Mouse (Mus musculus) large intestine, adult 2 months (tissue): ENCODE data around the gene Nlrp4f. TPM values are rescaled to one million over a fixed set of nuclear protein-coding genes. Genes with fewer than 3 reads are reported as not detected.

ENCODE experiments used
- DNase-seq: peaks from one replicate; pipeline ENCODE4 v3.0.0-alpha.2; 2012; ENCODE audit warnings: low read depth, low spot score
- WGBS: fragments of 180-500 bp; shearing (Covaris S2); methylation state at CpG from one replicate; pipeline ENCODE4 v1.1.7; 2018; 5-methylcytosine and 5-hydroxymethylcytosine counted together
- polyA plus RNA-seq: library from polyadenylated mRNA; depleted of rRNA; stranded (reverse); fragments of >200 nt; gene quantifications from 2 replicates; pipeline ENCODE4 v1.2.3, GENCODE M21; 2012; rRNA removed

The Nlrp4f gene
- not detected in 2 replicates for polyA plus RNA-seq

DNA sequence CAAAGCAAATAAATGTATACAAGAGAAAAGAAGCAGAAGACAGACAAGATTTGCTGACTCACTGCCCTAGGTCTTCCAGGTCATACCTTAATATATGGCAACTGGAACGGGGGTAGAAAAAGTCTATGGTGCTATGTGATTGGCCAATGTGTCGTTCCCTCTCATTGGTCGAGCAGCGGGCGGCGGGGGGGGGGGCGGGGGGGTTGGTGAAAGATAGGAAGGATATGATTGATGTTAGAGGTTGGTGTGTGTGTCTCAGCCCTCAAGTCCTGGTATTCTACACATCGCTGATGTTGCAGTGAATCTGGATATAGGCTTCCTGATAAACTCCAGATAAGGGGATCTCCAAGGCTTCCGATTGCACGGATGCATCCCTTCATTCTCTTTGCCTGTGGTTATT, at the start of gene Nlrp4f:
Gene Nlrp4f, minus strand, starts transcription at position 101 of the 400 bp plus-strand sequence.
- DNase-seq, result no peak
- WGBS, result 75% methylated on average over 10 of the region's 10 CpGs

DNA sequence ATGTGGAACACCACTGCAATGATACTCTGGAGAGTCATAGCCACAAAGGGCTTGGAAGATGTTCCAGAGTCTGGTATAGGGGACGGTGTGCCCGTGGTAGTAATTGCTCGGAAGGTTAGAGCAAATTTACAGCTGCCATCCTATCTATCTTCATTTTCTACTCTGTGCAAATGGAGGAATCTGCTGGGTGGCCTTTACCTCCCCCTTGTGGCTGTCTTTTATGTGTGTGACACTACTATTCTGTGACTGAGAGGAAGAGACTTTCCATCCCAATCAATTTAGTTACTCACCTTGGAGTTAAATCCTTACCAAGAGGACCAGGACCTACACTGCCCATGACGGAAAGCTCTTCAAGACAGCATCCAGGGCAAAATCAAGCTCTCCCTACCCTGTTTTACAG, 37.5 kb upstream of the Nlrp4f start:
- WGBS, result 85% methylated on average over 4 of the region's 4 CpGs
- no peak for DNase-seq

DNA sequence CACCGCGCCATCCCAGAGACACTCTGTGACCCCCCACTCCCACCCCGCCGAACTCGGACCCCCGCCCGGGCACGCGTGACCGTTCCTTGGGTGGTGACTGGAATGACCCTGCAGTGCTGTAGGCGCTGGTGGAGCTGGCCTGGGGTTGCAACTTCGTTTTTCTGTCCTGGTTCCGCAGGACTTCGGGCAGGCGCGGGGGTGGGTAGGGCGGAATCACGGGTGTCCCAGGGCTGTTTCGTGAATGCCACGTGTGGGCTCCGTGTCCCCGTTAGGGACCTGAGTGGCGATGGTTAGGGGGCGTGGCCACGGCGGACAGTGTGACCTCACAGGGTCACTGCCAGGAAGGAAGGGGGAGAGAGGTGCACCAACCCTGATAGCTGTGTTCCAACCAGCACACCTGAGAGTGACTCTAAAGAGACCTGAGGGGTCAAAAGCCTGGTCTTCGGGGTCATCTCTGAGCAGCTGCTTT, 36.6 kb upstream of the Nlrp4f start:
- WGBS, result 30% methylated on average over 27 of the region's 27 CpGs
- no peak for DNase-seq

DNA sequence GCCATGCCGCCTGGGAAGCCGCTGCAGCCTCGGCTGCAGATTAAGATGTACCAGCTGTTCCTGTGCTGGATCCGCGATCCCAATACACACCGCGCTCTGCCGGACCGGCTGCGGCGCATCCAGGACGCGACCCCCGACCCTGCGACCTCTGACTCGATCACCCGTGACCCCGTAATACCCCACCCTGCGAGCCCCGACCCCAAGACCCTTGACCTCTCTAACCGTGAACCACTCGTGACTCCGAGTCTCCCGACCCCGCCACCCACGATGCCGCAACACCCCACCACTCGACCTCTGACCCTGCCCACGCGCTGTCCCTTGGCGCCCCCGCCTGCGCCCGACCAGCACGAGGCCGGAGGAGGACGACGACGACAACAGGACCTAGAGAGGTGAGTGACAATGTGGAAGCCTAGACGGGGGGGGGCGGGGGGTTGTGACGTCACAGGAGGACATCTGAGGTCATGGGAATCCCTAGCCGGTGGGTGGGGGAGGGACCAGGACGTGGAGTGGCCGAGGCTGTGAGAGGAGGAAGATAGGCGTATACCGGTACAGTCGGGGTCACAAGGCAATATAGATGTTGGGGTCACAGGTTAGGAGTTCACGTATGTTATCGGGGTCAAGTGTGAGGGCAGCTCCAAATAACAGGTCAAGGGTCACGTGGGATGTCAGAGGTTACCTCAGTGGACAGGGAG, 36.0 kb upstream of the Nlrp4f start:
- 2% methylated on average over 51 of the region's 51 CpGs for WGBS
- no peak for DNase-seq

DNA sequence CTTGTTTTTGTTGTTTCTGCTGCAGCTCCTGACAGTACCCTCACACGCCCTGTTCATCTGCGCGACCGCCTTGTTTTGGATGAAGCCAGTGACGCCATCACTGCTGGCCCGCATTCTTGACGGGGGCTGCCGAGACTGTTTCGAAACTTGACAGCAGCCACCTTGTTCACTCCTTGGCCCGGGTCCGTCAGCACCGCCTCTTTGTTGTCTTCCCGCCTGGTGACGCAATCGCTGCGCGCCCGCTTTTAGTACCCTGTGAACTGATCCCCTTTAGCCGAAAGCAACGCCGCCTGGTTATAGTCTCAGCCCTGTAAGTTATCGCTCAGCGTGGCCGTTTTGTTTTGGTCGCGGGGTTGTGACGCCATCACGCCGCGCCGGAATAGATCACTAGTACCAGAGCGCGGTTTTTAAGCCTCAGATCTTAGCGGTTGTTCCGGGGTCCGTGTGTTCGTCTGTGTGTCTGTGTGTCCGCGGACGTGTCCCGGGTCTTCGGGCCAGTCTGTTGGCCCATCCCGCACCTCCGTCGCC, 35.4 kb upstream of the Nlrp4f start:
- peak; percentile 78 for DNase-seq
- WGBS, result under 1% methylated on average over 45 of the region's 45 CpGs

DNA sequence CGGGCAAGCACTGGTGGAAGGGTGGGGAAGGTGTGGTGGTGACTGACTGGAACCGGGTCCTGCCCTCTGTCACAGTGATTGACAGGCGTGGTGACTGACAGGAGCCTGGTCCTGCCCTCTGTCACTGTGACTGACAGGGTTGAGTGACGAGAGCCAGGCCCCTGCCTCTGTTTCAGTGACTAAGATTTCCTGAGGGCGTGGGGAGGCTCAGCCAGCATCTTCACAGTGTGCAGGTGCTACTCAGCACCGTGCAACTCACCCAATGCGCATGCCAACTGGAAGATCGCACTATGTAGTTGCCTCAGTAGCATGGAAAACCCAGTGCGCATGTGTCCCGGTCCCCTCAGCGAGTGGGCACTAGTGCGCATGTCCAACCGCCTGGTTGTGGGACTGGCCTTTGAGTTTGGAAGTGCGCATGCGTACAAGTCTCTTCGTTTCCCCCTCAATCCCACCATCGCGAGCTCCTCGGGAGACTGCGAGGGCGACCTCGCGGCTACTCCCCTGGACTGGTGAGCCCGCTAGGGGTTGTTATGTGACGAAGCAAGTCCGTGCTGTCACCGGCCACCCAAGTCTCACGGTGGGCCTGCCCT, 34.8 kb upstream of the Nlrp4f start:
- under 1% methylated on average over 28 of the region's 28 CpGs for WGBS
- DNase-seq, result peak; percentile 94

DNA sequence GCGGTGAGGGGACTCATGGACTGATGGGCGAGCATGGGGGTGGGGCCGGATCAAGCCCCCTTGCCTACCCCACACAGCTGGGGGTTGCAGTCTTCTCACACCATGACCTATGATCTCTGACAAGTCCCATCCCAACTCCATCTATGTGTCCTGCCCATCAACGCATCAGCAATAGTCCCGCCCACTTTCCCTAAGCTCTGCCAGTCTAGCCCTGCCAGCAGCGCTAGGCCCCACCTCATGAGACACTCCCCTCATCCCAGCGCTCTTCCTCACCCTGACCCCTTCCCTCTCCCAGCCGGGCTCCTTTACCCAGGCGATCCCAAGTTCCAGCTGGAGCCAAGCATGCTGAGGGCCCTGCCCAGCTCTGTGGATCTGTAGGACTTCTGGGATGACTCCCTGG, 31.4 kb upstream of the Nlrp4f start:
- no peak for DNase-seq
- WGBS, result 80% methylated on average over 9 of the region's 9 CpGs

DNA sequence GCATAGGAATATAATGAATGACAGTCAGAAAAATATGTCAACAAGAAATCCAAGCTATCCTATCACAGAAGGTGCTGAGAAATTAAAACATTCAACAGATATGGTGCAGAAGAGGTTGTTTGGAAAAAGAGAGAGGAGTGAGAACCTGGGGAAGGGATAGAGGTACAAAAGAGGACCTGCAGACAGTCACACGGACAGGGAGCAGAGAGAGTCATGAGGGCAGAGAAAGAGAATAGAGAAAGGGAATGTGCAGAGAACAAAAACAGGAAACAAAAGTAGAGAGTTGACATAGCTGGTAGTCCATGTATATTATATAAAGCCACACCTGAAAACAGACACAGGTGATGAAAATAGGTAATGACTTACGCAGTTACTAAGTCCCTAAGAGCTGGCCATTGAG, 20.9 kb upstream of the Nlrp4f start:
- WGBS, result 79% methylated on average over 2 of the region's 2 CpGs
- no peak for DNase-seq

DNA sequence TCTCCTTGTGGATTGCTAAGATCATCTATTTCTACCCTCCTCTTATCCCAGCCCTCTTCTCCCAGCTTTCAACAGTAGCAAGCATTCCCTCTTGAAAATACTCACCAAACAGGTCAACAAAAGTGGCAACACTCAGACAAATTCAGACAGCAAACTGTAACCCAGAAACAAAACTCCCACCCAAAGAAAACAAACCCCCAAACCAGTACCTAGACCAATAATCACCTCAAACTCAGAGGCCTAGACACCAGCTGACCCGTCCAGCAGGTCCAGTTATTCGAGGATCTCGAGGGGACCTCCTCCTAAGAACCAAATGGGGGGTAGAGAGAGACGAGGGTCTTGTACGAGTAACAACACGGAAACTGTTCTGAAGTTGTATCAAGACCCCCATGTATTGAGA, 20.2 kb upstream of the Nlrp4f start:
- WGBS, result 54% methylated on average over 6 of the region's 6 CpGs
- DNase-seq, result no peak

DNA sequence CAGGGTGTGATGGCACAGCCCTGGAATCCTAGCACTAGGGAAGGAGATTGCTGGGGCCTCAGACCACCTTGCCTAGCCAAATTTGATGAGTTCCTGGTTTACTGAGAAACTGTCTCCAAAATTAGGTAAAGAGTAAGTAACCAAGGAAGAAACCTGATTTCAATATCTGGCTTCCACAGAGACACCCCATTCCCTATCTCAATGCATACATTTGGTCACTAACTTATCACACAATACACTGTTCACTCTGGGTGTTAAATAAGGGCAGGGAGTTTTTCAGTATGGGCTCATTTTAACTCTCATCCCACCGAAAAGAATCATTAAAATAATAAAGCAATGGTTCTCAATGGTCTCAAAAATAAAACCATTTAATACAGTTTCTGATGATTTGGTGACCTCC, 5.1 kb downstream of the Nlrp4f start:
- 58% methylated on average over 1 of the region's 1 CpGs for WGBS
- no peak for DNase-seq

DNA sequence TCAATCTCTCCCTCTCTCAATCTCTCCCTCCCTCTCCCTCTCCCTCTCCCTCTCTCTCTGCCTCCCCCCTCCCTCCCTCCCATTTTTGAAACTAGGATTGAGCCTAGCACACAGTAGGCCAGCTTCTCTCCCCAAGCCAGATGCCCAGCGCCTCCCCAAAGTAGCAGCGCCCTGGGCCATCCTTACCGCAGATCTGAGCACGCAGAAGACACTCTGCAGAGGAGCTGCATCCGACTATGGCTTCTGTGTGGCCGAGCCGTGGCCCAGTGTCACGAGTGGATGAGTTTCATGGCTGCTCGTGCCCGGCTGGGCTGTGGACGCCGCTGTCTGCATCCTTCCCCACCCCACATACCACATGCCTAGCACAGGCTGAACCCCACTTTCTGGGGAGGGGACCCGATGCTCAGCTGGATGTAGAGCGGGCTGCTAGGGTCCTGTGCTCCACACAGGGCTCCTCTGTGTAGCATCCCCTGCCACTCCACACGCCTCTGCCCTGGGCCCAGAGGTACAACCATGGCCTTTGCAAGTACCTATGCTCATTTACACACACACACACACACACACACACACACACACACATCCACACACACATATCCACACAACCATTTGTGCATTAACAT, 29.2 kb downstream of the Nlrp4f start:
- no peak for DNase-seq
- 55% methylated on average over 15 of the region's 15 CpGs for WGBS

DNA sequence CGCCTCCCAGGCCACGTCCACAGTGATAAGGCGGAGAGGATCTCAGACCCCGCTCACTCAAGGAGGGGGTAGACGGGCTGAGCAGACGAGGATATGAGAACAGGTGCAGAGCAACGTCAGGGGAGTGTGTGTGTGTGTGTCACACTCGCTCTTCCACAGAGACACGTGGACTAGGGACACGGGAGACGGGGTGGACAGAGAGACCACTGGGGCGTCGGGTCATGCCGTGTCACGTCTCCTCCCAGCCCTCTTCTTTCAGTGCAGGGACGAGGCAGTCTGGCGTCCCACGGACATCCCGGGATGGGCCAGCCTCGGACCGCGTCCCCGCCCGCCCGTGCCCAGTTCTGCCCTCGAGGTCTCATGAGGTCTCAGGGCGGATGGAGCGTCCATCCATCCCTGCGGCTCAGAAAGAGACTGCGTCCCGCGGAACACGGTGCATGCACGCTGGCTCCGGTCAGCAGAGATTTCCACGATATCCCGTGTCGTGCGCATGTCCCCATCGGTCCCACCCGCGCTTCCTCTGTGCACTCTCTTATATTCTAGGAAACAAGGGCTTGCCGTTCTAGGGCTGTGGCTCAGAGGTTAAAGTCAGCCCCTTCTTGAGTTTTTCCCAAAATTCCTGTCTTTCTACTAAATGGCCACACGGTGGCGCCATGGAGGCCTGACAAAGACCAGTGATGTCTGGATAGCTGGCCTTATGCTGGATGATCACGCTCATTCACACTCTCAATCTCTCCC, 29.9 kb downstream of the Nlrp4f start:
- DNase-seq, result peak; percentile 4
- 20% methylated on average over 46 of the region's 46 CpGs for WGBS

DNA sequence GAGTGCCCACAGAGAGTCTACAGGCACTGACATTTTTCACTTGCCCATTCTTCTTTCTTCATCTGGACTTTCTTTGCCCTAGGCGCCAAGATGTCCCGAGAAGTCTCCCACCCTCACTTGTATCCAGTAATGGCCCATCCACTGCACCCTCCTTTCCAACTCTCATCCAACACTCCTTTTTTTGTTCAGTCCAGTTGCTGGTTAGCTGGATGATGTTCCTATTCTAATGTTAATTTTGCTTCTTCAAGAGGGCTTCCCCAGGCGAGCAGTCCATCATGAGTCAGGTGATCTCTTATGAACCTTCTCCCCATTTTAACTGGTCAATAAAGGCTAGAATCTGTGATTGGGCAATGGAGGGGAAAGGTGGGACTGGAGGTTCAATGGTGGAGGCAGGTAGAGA, 31.7 kb downstream of the Nlrp4f start:
- WGBS, result 79% methylated on average over 3 of the region's 3 CpGs
- no peak for DNase-seq

DNA sequence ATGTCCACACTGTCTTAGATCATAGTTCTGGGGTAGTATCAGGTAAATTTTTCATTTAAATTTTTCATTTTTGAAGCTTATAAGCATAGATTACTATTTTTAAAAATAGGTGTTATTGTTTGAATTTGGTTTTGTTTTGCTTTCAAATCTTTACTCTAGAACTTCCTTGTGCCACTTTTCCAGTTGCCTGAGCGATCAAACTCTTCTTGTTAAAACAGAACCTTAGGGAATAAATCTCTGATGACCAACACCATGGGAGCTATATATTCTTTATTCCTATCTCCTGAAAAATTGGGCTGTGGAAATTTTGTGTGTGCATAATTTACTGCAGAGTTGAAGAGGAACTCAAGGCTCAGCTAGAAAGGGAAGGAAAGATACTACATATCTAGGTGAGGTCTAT, 55.8 kb downstream of the Nlrp4f start, which contains the start of gene Olfr466:
Gene Olfr466, plus strand, starts transcription at position 301 of the 400 bp plus-strand sequence.
- WGBS, result 65% methylated on average over 1 of the region's 1 CpGs

DNA sequence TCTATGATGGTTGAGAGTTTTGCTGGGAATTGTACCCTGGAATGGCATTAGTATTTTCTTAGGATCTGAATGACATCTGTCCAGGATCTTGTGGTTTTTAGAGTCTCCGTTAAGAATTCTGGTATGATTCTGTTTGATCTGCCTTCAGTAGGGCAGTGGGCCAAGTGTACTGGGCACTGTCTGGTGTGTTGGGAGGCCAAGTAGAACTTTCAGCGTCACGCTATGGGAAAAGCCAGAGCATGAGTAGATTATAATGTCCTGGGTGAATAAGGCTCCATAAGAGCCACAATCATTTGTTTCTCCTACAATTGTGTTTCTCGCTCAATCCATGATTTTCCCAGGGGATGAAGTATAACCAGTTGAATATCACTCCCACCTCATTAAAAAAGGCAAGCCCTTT, 68.0 kb downstream of the Nlrp4f start, which contains the start of gene Olfr465-ps1:
Gene Olfr465-ps1, plus strand, starts transcription at position 301 of the 400 bp plus-strand sequence.
- WGBS, result 88% methylated on average over 4 of the region's 4 CpGs

More for the DNA sequence above, 55.8 kb downstream of the Nlrp4f start, which contains the start of gene Olfr466:
- no peak for DNase-seq

More for the DNA sequence above, 68.0 kb downstream of the Nlrp4f start, which contains the start of gene Olfr465-ps1:
- no peak for DNase-seq

Other genes starting within 250 kb of the Nlrp4f start
- not detected in 2 replicates for gene Spata31d1c, start 172.9 kb downstream of the Nlrp4f start, polyA plus RNA-seq
- not detected in 2 replicates for gene Prss47, start 153.2 kb downstream of the Nlrp4f start, polyA plus RNA-seq
- gene Mfsd14b, start 93.0 kb downstream of the Nlrp4f start, polyA plus RNA-seq, result 15.3 and 24.0 TPM in 2 replicates
- gene Olfr465-ps1, start 67.9 kb downstream of the Nlrp4f start, polyA plus RNA-seq, result not detected in 2 replicates
- not detected in 2 replicates for gene Olfr466, start 55.7 kb downstream of the Nlrp4f start, polyA plus RNA-seq
- not detected in 2 replicates for gene Gm10775, start 53.6 kb upstream of the Nlrp4f start, polyA plus RNA-seq
- gene Zfp369, start 72.8 kb upstream of the Nlrp4f start, polyA plus RNA-seq, result 7.7 and 10.2 TPM in 2 replicates